Mouse (Mus musculus) lung, embryonic 15.5 days (tissue): ENCODE measurements around the gene Vgll4. TPM values are rescaled to one million over a fixed set of nuclear protein-coding genes. Genes with fewer than 3 reads are reported as not detected.

Source experiments
- ATAC-seq: fragments of 200-750 bp; cut with Nextera tagmentation; 2 replicates; pipeline ENCODE4 v1.8.0; 2017; ENCODE audit warnings: moderate number of reproducible peaks, borderline replicate concordance; ENCODE audit not compliant: low FRiP score, low TSS enrichment; ENCODE audit errors: extremely low read depth
- H3K27ac ChIP-seq: fragments of 300-500 bp; sonication (generic); 2 replicates; pipeline ENCODE4 v1.5.1; 2015; ENCODE audit warnings: moderate library complexity, mild to moderate bottlenecking, inconsistent platforms
- H3K27me3 ChIP-seq: fragments of 300-500 bp; sonication (generic); 2 replicates; pipeline ENCODE4 v1.6.1; 2015; ENCODE audit warnings: inconsistent platforms
- H3K36me3 ChIP-seq: fragments of 300-500 bp; sonication (generic); 2 replicates; pipeline ENCODE4 v1.6.1; 2015; ENCODE audit warnings: inconsistent platforms
- H3K4me1 ChIP-seq: fragments of 300-500 bp; sonication (generic); 2 replicates; pipeline ENCODE4 v1.6.1; 2015; ENCODE audit warnings: inconsistent platforms
- H3K4me2 ChIP-seq: fragments of 300-500 bp; sonication (generic); 2 replicates; pipeline ENCODE4 v1.6.1; 2015; ENCODE audit warnings: inconsistent platforms, mild to moderate bottlenecking, moderate library complexity
- H3K4me3 ChIP-seq: fragments of 300-500 bp; sonication (generic); 2 replicates; pipeline ENCODE4 v1.5.1; 2015; ENCODE audit warnings: mild to moderate bottlenecking, inconsistent platforms
- H3K9ac ChIP-seq: fragments of 300-500 bp; sonication (generic); 2 replicates; pipeline ENCODE4 v1.6.1; 2015; ENCODE audit warnings: inconsistent platforms
- H3K9me3 ChIP-seq: fragments of 300-500 bp; sonication (generic); 2 replicates; pipeline ENCODE4 v1.6.1; 2016; ENCODE audit warnings: inconsistent platforms
- WGBS: fragments of 180-500 bp; shearing (Covaris S2); methylation state at CpG from one replicate; pipeline ENCODE4 v1.1.7; 2015; 5-methylcytosine and 5-hydroxymethylcytosine counted together
- polyA plus RNA-seq: library from polyadenylated mRNA; unstranded; fragments of >200 nt; fragmentation: Nextera tagmentation; extraction: Ambion mirVana; gene quantifications from 2 replicates; pipeline ENCODE4 v1.2.1, GENCODE M21; 2015

Gene Vgll4
- polyA plus RNA-seq, 1 experiment from 2014 or later = 147 TPM

DNA sequence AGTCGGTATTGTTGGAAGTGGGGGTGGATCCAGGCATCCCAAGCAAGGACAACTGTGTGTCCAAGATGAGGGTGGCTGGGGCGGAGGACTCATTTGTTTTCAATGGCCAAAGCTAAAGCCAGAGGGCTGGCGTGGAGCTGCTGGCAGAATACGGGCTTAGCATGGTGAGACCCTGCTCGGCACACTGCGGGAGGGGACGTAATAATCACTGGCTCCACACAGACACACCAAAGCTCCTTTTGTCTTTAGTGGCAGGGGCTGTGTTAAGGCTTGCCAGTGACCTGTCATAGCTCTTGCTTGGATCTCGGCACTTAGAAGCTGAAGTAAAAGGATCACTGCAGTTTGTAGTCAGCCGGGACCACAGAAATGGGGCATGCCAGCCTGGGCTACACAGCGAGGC is 69.6 kb downstream of the Vgll4 start:
- H3K9ac ChIP-seq = 0 out of 2 replicates have a peak overlapping the region, but pooled peaks have one; percentile 15
- H3K9me3 ChIP-seq = no peaks in the 10 kb centered on the region
- H3K36me3 ChIP-seq = peaks cover 4% of the 10 kb centered on the region; the same call in 1 of the 2 replicates
- peak overlapping the region; percentile 43 for H3K4me2 ChIP-seq
- 18% methylated on average over 10 of the region's 10 CpGs for WGBS
- ATAC-seq = no peak
- peak overlapping the region; percentile 89 for H3K27ac ChIP-seq
- H3K4me3 ChIP-seq = no peak overlapping the region
- peaks cover 88% of the 10 kb centered on the region for H3K4me1 ChIP-seq
- H3K27me3 ChIP-seq = no peaks in the 10 kb centered on the region

DNA sequence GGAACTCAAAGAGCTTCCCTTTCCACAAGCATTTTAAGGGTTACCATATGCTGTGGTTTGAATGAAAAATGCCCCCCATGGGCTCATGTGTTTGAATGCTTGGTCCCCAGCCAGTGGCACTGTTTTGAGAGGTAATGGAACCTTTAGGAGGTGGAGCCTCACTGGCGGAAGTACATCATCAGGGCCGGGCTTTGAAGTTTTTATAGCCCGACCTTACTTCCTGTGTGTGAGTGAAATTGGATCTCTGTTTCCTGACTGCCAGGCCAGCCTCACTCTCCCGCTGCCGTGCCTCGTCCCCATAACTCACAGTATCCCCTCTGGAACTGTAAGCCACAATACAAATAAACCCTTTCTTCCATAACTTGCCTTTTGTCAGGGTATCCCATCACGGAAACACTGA is 70.1 kb downstream of the Vgll4 start:
- 12% methylated on average over 7 of the region's 7 CpGs for WGBS
- no peak for ATAC-seq
- H3K9me3 ChIP-seq = no peaks in the 10 kb centered on the region
- 0 out of 2 replicates have a peak overlapping the region, but pooled peaks have one; percentile 15 for H3K9ac ChIP-seq
- peaks cover 4% of the 10 kb centered on the region; the same call in 1 of the 2 replicates for H3K36me3 ChIP-seq
- peaks cover 88% of the 10 kb centered on the region for H3K4me1 ChIP-seq
- H3K27me3 ChIP-seq = no peaks in the 10 kb centered on the region
- peak overlapping the region; percentile 43 for H3K4me2 ChIP-seq
- peak overlapping the region; percentile 89 for H3K27ac ChIP-seq
- H3K4me3 ChIP-seq = no peak overlapping the region

DNA sequence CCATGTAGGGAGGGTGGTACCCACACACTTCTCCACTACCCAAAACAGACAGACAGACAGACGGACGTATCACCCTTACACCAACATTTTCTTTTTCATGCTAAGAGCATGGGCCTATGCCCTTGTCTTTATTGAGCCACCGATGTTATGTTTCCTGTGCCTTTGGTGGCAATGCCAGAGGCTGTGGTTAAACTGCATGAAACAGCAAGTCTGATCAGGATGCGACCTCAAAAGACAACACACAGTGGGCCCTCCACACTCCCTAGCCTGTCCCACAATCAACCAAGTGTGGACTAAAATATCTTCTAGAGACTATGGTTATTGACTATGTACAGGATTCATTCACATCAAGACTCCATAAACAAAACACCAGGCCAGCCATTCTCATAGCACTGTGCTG is 70.8 kb downstream of the Vgll4 start:
- Histone ChIP-seq H3K27me3 (no peaks in the 10 kb centered on the region), H3K4me3 (no peak overlapping the region), H3K4me1 (peaks cover 88% of the 10 kb centered on the region), H3K4me2 (no peak overlapping the region), H3K36me3 (peaks cover 4% of the 10 kb centered on the region; the same call in 1 of the 2 replicates), H3K9me3 (no peaks in the 10 kb centered on the region), H3K9ac (no peak overlapping the region), H3K27ac (0 out of 2 replicates have a peak overlapping the region, but pooled peaks have one; percentile 89)
- no peak for ATAC-seq
- 84% methylated on average over 4 of the region's 4 CpGs for WGBS

DNA sequence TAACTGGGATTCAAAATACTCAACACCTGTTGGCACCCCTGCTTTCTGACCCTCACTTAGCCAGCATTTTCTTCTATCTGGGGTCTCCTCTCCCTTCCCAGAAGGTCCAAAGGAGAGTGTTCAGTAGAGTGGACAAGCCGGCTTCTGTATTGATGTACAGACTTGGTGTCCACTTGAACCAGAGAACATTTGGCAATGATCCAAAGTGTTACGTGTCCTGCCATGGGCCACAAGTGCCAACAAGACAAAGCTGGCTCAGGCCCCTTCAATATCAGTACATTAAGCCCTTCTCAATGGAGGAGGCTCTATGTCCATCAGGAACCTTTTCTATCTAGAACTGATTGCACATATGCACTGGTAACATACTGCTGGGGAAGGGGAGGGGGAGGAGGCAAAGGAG is 73.5 kb downstream of the Vgll4 start:
- Histone ChIP-seq H3K36me3 (peaks cover 4% of the 10 kb centered on the region; the same call in 1 of the 2 replicates), H3K4me2 (no peak overlapping the region), H3K27ac (no peak overlapping the region), H3K4me1 (peaks cover 88% of the 10 kb centered on the region), H3K9ac (no peak overlapping the region), H3K27me3 (no peaks in the 10 kb centered on the region), H3K4me3 (no peak overlapping the region), H3K9me3 (no peaks in the 10 kb centered on the region)
- 38% methylated on average over 2 of the region's 2 CpGs for WGBS
- no peak for ATAC-seq

DNA sequence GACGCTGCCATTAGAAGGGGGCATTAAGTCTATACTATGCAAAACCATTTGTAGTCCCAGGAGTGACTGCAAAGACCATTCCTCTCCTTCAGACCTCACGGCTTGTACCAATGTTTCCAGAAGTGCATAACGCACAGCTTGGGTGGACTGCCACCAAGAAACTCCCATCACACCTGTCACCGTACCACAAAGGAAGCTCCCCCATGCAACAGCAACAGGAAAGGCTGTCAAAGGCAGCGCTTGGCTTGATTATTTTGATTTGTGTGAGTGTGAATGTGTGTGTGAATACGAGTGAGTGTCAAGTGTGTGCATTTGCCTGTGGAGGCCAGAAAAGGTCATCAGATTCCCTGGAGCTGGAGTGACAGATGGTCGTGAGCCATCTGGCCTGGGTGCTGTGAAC is 74.6 kb downstream of the Vgll4 start:
- Histone ChIP-seq H3K4me3 (no peak overlapping the region), H3K27me3 (no peaks in the 10 kb centered on the region), H3K27ac (no peak overlapping the region), H3K9me3 (no peaks in the 10 kb centered on the region), H3K36me3 (peaks cover 4% of the 10 kb centered on the region; the same call in 1 of the 2 replicates), H3K4me1 (peaks cover 88% of the 10 kb centered on the region), H3K9ac (no peak overlapping the region), H3K4me2 (no peak overlapping the region)
- whole genome bisulfite sequencing = 69% methylated on average over 7 of the region's 7 CpGs
- no peak for ATAC-seq

DNA sequence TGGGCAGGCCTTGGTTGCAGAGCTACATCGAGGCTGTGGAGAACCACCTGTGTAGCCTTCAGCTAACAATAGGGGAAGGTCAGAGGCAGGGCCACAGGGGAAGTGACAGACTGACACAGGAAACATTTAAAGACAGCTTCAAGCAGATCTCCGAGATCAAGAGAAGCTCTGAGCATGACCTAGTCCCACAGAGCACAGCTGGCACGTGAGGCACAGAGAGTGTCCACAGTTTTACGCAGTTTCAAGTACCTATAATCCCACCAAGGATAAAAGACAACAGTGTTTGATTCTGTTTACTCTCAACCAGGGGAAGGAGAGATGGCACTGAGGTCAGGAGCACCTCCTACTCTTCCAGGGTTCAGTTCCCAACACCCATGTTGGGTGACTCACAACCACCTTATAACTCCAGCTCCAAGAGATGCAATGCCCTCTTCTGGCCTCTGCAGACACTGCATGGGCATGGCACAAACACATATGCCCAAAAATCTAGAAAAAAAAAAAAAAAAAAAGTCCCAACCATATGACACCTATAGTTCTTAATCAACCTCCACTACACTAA is 75.2 kb downstream of the Vgll4 start:
- H3K4me1 ChIP-seq = peaks cover 85% of the 10 kb centered on the region
- no peak overlapping the region for H3K4me3 ChIP-seq
- H3K27ac ChIP-seq = peak overlapping the region; percentile 75
- peaks cover 4% of the 10 kb centered on the region; the same call in 1 of the 2 replicates for H3K36me3 ChIP-seq
- no peaks in the 10 kb centered on the region for H3K9me3 ChIP-seq
- WGBS = 45% methylated on average over 4 of the region's 4 CpGs
- H3K4me2 ChIP-seq = no peak overlapping the region
- ATAC-seq = no peak
- H3K27me3 ChIP-seq = no peaks in the 10 kb centered on the region
- no peak overlapping the region for H3K9ac ChIP-seq

DNA sequence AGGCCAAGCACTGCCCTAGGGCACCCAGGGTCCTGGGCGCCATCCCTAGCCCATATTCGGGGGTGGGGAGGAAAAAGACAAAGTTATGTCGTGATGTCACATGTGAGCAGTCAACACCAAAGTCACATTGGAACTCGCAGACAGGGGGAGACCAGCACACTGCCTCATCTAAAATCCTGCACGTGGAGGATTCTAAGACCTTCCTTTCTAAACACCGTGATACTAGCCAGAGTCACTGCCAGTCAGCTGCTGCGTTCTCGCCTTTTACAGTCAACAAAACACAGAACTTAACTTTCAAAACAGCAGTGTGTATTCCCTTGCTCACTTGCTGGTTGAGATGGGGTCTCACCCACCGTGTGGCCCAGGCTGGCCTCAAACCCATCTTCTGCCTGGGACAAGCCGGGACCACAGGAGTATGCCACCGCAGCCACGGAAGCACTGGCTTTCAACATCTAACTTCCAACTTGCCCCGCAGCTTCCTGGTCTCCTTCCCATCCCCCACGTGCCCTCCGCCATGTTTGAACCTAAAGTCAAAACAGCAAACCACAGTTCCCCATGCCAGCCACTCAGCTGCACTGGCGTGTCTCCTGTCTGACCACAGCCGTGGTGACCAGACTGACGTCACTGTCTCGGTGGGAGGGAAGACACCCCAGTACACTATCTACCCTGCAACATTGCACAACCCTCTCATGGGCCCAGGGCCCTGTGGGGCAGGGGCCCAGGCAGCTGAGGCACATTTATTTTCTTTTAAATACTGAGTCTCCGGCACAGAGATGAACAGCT is 76.2 kb downstream of the Vgll4 start:
- ATAC-seq = 0 out of 2 replicates have a peak, but pooled peaks have one; percentile 40
- H3K4me2 ChIP-seq = no peak overlapping the region
- H3K27ac ChIP-seq = peak overlapping the region; percentile 75
- H3K9ac ChIP-seq = no peak overlapping the region
- H3K9me3 ChIP-seq = no peaks in the 10 kb centered on the region
- no peak overlapping the region for H3K4me3 ChIP-seq
- 0 out of 2 replicates have a peak, but pooled peaks cover 2% of the 10 kb centered on the region for H3K36me3 ChIP-seq
- peaks cover 84% of the 10 kb centered on the region for H3K4me1 ChIP-seq
- no peaks in the 10 kb centered on the region for H3K27me3 ChIP-seq
- WGBS = 26% methylated on average over 20 of the region's 20 CpGs

DNA sequence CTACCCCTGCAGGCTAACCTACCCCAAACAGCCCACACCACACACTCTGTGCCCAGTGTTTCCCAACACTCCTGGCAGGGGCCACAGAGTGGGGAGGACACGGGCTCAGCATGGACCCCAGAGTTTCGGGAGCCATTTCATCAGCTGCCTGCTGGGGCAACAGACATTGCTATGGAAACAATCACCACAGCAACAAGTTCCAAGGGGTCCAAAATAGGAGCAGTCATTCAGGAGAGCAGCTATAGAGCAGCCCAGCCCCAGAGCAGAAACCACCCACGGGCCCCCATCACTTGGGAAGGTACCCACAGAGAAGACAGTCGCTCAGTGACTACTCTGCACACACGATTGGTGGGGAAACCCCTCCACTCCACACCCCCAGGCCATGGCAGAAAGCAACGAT is 77.4 kb downstream of the Vgll4 start:
- WGBS = 27% methylated on average over 6 of the region's 6 CpGs
- Histone ChIP-seq H3K4me1 (peaks cover 94% of the 10 kb centered on the region), H3K9ac (0 out of 2 replicates have a peak overlapping the region, but pooled peaks have one; percentile 17), H3K36me3 (peaks cover 11% of the 10 kb centered on the region; the same call in 1 of the 2 replicates), H3K4me3 (no peak overlapping the region), H3K4me2 (no peak overlapping the region), H3K9me3 (no peaks in the 10 kb centered on the region), H3K27ac (peak overlapping the region; percentile 81), H3K27me3 (no peaks in the 10 kb centered on the region)
- ATAC-seq = no peak

DNA sequence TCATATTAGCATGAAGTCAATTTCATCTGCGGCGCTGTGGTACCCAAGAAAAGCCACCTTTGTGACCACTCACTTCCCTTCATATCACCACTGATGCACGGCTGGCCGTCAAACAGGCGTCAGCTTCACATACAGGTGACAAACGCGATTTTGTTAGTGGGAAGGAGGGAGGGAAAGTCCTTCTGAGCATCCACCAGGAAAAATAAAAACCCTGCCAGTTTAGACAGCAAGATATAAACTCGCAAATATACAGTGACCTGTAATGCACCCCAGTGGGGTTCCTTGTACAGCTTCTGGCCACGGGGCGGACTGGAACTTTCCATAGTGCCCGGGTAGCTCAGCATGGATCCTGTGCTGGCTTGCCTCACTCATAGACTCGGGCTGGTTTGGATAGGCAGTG is 78.0 kb downstream of the Vgll4 start:
- H3K9ac ChIP-seq = no peak overlapping the region
- H3K27me3 ChIP-seq = no peaks in the 10 kb centered on the region
- H3K9me3 ChIP-seq = no peaks in the 10 kb centered on the region
- H3K4me1 ChIP-seq = peaks cover 94% of the 10 kb centered on the region
- H3K36me3 ChIP-seq = peaks cover 11% of the 10 kb centered on the region; the same call in 1 of the 2 replicates
- H3K27ac ChIP-seq = peak overlapping the region; percentile 81
- no peak overlapping the region for H3K4me2 ChIP-seq
- ATAC-seq = no peak
- H3K4me3 ChIP-seq = no peak overlapping the region
- 44% methylated on average over 12 of the region's 12 CpGs for WGBS

DNA sequence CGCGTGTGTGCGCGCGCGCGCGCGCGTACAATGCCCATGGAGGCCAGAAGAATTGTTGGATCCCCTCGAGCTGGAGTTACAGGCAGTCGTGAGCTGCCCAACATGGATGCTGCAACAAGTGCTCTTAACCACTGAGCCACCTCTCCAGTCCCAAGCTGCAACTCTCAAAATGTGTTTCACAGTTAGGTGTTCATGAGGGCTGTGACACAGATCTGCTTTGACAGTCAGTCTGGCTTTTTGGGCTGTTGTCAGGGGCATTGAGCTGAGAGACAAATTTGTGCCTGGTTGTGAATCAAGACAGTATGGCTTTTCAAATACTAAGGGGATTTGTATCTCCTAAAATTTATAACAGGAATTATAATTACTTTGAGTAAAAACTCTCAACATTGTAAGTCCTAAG is 78.5 kb downstream of the Vgll4 start:
- Histone ChIP-seq H3K4me3 (no peak overlapping the region), H3K36me3 (peaks cover 15% of the 10 kb centered on the region; the same call in 1 of the 2 replicates), H3K9ac (no peak overlapping the region), H3K4me2 (peak overlapping the region; percentile 33; the same call in 1 of the 2 replicates), H3K4me1 (peaks cover 94% of the 10 kb centered on the region), H3K27ac (peak overlapping the region; percentile 81), H3K9me3 (no peaks in the 10 kb centered on the region), H3K27me3 (no peaks in the 10 kb centered on the region)
- 82% methylated on average over 12 of the region's 12 CpGs for WGBS
- ATAC-seq = no peak

DNA sequence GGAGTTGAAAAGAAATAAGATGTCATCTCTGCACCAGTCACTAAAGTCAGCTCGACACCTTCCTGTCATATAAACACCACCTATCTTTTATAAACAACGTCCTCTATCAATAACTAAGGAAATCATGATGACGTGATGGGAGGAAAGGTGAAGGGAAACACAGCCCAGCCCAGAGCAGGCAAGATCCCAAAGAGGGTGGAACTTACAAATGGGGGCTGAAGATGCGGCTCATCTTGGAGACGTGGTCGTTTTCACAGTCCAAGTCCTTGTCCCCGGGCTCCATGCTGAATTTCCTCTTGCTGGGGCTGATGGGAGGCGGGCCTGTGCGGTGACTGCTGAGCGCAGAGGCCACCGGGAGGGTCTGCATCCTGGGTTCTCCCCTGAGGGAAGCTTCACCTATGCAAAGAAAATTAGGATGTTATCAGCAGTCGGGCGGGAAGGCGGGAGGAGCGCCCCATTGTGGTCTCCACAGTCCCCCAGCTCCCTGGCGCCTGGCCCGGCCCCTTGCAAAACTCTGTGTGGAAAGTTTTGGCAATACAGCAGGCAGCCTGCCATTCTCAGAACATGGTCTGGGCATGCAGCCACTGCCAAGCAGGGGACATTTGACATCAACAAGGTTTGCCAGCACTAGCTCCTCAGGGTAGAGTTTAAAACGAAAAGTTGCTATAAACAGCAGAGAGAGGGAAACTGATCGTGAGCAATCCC is 79.2 kb downstream of the Vgll4 start:
- H3K9ac ChIP-seq = no peak overlapping the region
- WGBS = 17% methylated on average over 19 of the region's 19 CpGs
- no peaks in the 10 kb centered on the region for H3K27me3 ChIP-seq
- H3K27ac ChIP-seq = peak overlapping the region; percentile 81
- H3K9me3 ChIP-seq = no peaks in the 10 kb centered on the region
- peak; percentile 33; the same call in 1 of the 2 replicates for ATAC-seq
- peak overlapping the region; percentile 33 for H3K4me2 ChIP-seq
- peaks cover 15% of the 10 kb centered on the region; the same call in 1 of the 2 replicates for H3K36me3 ChIP-seq
- peaks cover 88% of the 10 kb centered on the region for H3K4me1 ChIP-seq
- H3K4me3 ChIP-seq = no peak overlapping the region
